ENCODE assay signal across 8 mouse cellular contexts in the genomic region with DNA sequence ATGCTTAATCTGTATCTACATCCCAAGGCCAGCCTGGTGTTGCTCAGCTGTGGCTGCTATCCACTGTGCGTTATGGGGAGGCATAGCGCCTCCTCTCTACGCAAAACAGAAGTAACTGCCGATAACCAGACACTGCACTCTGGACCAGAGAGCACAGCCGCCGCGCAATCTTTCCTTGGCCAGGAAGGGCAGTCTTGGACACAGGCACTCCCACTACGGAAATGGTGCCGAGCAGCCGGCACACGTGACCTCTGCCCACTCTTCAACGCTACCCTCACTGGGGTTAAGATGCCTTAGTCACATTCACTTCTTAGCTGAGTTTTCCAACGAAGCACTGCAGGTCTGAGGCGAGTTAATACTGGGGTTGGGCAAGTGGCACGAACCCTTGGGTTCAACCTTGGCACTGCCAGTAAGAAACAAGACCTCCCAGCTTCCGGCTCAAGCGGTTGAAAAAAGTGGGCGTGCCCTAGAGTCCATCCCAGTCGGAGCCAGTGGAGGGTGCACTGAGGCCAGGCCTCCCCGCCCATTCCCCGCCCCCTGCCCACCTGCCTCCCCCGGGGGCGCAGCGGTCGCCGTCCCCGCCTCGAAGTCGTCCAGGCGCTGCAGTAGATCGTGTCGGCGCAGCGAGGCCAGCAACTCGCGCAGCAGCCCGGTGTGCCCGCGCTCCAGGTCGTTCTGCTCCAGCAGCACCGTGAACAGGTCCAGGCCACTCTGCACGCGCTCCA. TPM values are rescaled to one million over a fixed set of nuclear protein-coding genes. Genes with fewer than 3 reads are reported as not detected.
DNase-seq lines count a peak whose midpoint lies in the region; ATAC-seq lines count a peak whose summit lies in the region.

No protein-coding gene starts in this region.

- peaks cover 24% of the 10 kb centered on the region for H3K36me3 ChIP-seq in heart, embryonic 14.5 days (ENCODE audit: control insufficient read depth, insufficient read depth, low read length)
- peaks cover 24% of the 10 kb centered on the region for H3K36me3 ChIP-seq in liver, embryonic 12.5 days
- peaks cover 14% of the 10 kb centered on the region for H3K36me3 ChIP-seq in stomach, embryonic 15.5 days

- peak overlapping the region; percentile 81 for H3K4me3 ChIP-seq in brown adipose tissue, adult 24 weeks (ENCODE audit: insufficient read depth, low read depth, low read length)
- peak overlapping the region; percentile 69 to 89 for H3K4me3 ChIP-seq in heart, embryonic 14.5 days (ENCODE audit: control insufficient read depth in 1 of 2, insufficient read depth in 1 of 2, low read depth in 1 of 2, low read length in 2 of 2)
- H3K4me3 ChIP-seq in liver, embryonic 12.5 days = peak overlapping the region; percentile 81
- peak overlapping the region; percentile 93 for H3K4me3 ChIP-seq in stomach, embryonic 15.5 days (replicated peaks)

- no peaks in the 10 kb centered on the region for H3K9me3 ChIP-seq in heart, embryonic 14.5 days (ENCODE audit: control insufficient read depth, low read length)
- no peaks in the 10 kb centered on the region for H3K9me3 ChIP-seq in liver, embryonic 12.5 days (replicated peaks)
- H3K9me3 ChIP-seq in stomach, embryonic 15.5 days = no peaks in the 10 kb centered on the region

- WGBS in heart, embryonic 14.5 days = under 1% methylated on average over 43 of the region's 43 CpGs
- under 1% methylated on average over 43 of the region's 43 CpGs for WGBS in liver, embryonic 12.5 days (ENCODE audit: insufficient replicate concordance)
- WGBS in stomach, embryonic 15.5 days = under 1% methylated on average over 42 of the region's 43 CpGs

- peak; percentile 88 for DNase-seq in CD4-positive, CD25-positive, alpha-beta regulatory T cell, adult 2 months (ENCODE audit: low read depth, low spot score)
- peak; percentile 90 for DNase-seq in kidney, postnatal 10 days
- DNase-seq in naive thymus-derived CD4-positive, alpha-beta T cell, adult 2 months (ENCODE audit: low read depth) = peak; percentile 87

- H3K9ac ChIP-seq in heart, embryonic 14.5 days (ENCODE audit: low read length) = peak overlapping the region; percentile 84
- H3K9ac ChIP-seq in liver, embryonic 12.5 days = peak overlapping the region; percentile 82
- H3K9ac ChIP-seq in stomach, embryonic 15.5 days = peak overlapping the region; percentile 88

- H3K27ac ChIP-seq in brown adipose tissue, adult 24 weeks (replicated peaks; ENCODE audit: low read depth, low read length) = peak overlapping the region; percentile 88
- H3K27ac ChIP-seq in heart, embryonic 14.5 days (replicated peaks in 1 of 2; ENCODE audit: control insufficient read depth in 1 of 2, insufficient read depth in 1 of 2, low read depth in 2 of 2, low read length in 2 of 2) = peak overlapping the region; percentile 93 to 95
- peak overlapping the region; percentile 91 for H3K27ac ChIP-seq in liver, embryonic 12.5 days
- H3K27ac ChIP-seq in stomach, embryonic 15.5 days = peak overlapping the region; percentile 96

- peaks cover 4% of the 10 kb centered on the region; the same call in 1 of the 2 replicates for H3K4me1 ChIP-seq in brown adipose tissue, adult 24 weeks (ENCODE audit: control insufficient read depth, insufficient read depth, insufficient read length, low read length)
- peaks cover 4 to 24% of the 10 kb centered on the region in 2 experiments; a peak in 3 of 4 replicates for H3K4me1 ChIP-seq in heart, embryonic 14.5 days (ENCODE audit: control insufficient read depth in 2 of 2, insufficient read depth in 2 of 2, low read length in 2 of 2)
- H3K4me1 ChIP-seq in liver, embryonic 12.5 days = peaks cover 27% of the 10 kb centered on the region
- peaks cover 11% of the 10 kb centered on the region for H3K4me1 ChIP-seq in stomach, embryonic 15.5 days

- peak; percentile 71 for ATAC-seq in erythroid progenitor cell, adult 5-6 weeks (replicated peaks; ENCODE audit: low FRiP score, poor library complexity, severe bottlenecking)
- peak; percentile 88 for ATAC-seq in heart, embryonic 14.5 days (ENCODE audit: insufficient number of reproducible peaks, insufficient read depth, low FRiP score, low read depth)
- peak; percentile 87 for ATAC-seq in liver, embryonic 12.5 days
- ATAC-seq in stomach, embryonic 15.5 days (ENCODE audit: insufficient read depth, low FRiP score, low read depth) = peak; percentile 88

- 0 out of 2 replicates have a peak, but pooled peaks cover 4% of the 10 kb centered on the region for H3K27me3 ChIP-seq in heart, embryonic 14.5 days (ENCODE audit: control insufficient read depth, insufficient read depth, low read length)
- H3K27me3 ChIP-seq in liver, embryonic 12.5 days (replicated peaks) = peaks cover 8% of the 10 kb centered on the region; the same call in 1 of the 2 replicates
- no peaks in the 10 kb centered on the region for H3K27me3 ChIP-seq in stomach, embryonic 15.5 days (replicated peaks)

- H3K4me2 ChIP-seq in heart, embryonic 14.5 days (ENCODE audit: low read length) = peak overlapping the region; percentile 75
- peak overlapping the region; percentile 90 for H3K4me2 ChIP-seq in liver, embryonic 12.5 days
- H3K4me2 ChIP-seq in stomach, embryonic 15.5 days = peak overlapping the region; percentile 83

RNA-seq across cellular contexts. Expression of gene Fadd, which starts 0.5 kb away (rescaled TPM):
- 3.5 and 6.4 TPM in 2 replicates for polyA plus RNA-seq in brown adipose tissue, adult 24 weeks (2012; ENCODE audit: insufficient read depth, insufficient read length, missing spikeins)
- total RNA-seq in erythroid progenitor cell, adult 5-6 weeks (2015; ENCODE audit: low replicate concordance) = 2.9 and 6.7 TPM in 2 replicates
- 0.51 and 0.91 TPM in 2 replicates for total RNA-seq in erythroid progenitor cell, adult 5-6 weeks (2017; ENCODE audit: low replicate concordance)
- polyA plus RNA-seq in heart, embryonic 14.5 days (2014; fragmentation: Nextera tagmentation; extraction: Ambion mirVana) = 12.7 and 13.3 TPM in 2 replicates
- polyA plus RNA-seq in liver, embryonic 12.5 days (2016; fragmentation: Nextera tagmentation; extraction: Ambion mirVana) = 7.7 and 8.0 TPM in 2 replicates
- polyA plus RNA-seq in stomach, embryonic 15.5 days (2015; fragmentation: Nextera tagmentation; extraction: Ambion mirVana) = 11.7 TPM in 2 replicates

RNA-seq across cellular contexts. Expression of gene Ppfia1, which starts 28.2 kb away (rescaled TPM):
- polyA plus RNA-seq in brown adipose tissue, adult 24 weeks (2012; ENCODE audit: insufficient read depth, insufficient read length, missing spikeins) = 15.7 and 17.4 TPM in 2 replicates
- 24.9 and 83.4 TPM in 2 replicates for total RNA-seq in erythroid progenitor cell, adult 5-6 weeks (2015; ENCODE audit: low replicate concordance)
- total RNA-seq in erythroid progenitor cell, adult 5-6 weeks (2017; ENCODE audit: low replicate concordance) = 54.0 and 96.1 TPM in 2 replicates
- polyA plus RNA-seq in heart, embryonic 14.5 days (2014; fragmentation: Nextera tagmentation; extraction: Ambion mirVana) = 25.0 and 28.8 TPM in 2 replicates
- 29.1 and 29.9 TPM in 2 replicates for polyA plus RNA-seq in liver, embryonic 12.5 days (2016; fragmentation: Nextera tagmentation; extraction: Ambion mirVana)
- 35.2 and 36.0 TPM in 2 replicates for polyA plus RNA-seq in stomach, embryonic 15.5 days (2015; fragmentation: Nextera tagmentation; extraction: Ambion mirVana)

Comparison
In these comparisons a context has a peak if more than half of its experiments do, and no peak if none do; other contexts are left out.
1. Peak in every context shown above with its lines: DNase-seq, ATAC-seq, H3K4me3 ChIP-seq and H3K27ac ChIP-seq.